Mouse (Mus musculus): ENCODE measurements around the gene Sprr2a2. TPM values are rescaled to one million over a fixed set of nuclear protein-coding genes. Genes with fewer than 3 reads are reported as not detected.
"Not testable (repeated sequence)": the region's sequence is repeated elsewhere in the genome, so short reads cannot be mapped to it uniquely, and the experiment has no call there.

Sprr2a2 gene
- polyA plus RNA-seq, 1 experiment: 1.7 TPM

DNA sequence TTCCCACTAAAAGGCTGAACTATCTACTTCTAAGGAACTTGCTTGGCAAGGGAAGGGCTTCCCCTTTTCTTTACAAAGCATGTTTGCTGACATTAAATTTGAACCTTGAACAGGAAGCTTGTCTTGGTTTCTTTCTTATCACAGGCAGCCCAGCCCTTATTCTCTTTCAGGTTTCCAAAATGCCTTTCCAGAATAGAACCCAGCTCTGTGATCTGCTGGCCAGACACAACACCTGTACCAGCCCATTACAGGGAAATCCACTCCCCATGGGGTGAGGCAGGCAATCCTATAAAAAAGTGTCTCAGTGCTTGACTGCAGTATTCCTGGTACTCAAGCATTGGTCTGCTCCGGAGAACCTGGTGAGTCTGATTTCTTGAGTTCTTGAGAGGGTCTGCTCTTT, 69.4 kb downstream of the Sprr2a2 start, which contains the start of gene Sprr2a3:
TSS of gene Sprr2a3 (plus strand) at position 317 of the 400 bp plus-strand sequence.
- 93% methylated on average over 1 of the region's 1 CpGs for WGBS
- H3K27ac ChIP-seq (ENCODE audit: insufficient read depth, low read length); H3K4me1 ChIP-seq (ENCODE audit: control insufficient read depth, insufficient read depth, low read length); H3K4me3 ChIP-seq (replicated peaks; ENCODE audit: insufficient read depth, low read depth, low read length); DNase-seq; H3K27me3 ChIP-seq (ENCODE audit: control insufficient read depth, insufficient read depth, low read length): not testable (repeated sequence)

DNA sequence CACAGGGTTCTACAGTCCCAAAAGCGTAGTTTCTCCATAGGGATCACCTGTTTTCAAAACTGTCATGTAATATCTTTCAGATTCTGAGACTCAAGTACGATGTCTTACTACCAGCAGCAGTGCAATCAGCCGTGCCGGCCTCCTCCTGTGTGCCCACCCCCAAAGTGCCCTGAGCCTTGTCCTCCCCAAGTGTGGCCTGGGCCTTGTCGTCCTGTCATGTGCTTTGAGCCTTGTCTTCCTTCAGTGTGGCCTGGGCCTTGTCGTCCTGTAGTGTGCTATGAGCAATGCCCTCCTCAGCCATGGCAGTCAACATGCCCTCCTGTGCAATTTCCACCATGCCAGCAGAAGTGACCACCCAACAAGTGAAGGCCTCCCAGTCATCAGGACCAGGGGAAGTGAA, 72.8 kb downstream of the Sprr2a2 start:
- not testable (repeated sequence) for DNase-seq; H3K4me3 ChIP-seq (replicated peaks; ENCODE audit: insufficient read depth, low read depth, low read length); H3K4me1 ChIP-seq (ENCODE audit: control insufficient read depth, insufficient read depth, low read length); H3K27ac ChIP-seq (ENCODE audit: insufficient read depth, low read length); H3K27me3 ChIP-seq (ENCODE audit: control insufficient read depth, insufficient read depth, low read length)
- WGBS: 61% methylated on average over 6 of the region's 6 CpGs

Other genes starting within 250 kb of the Sprr2a2 start
- gene Pglyrp3, start 201.3 kb upstream of the Sprr2a2 start, polyA plus RNA-seq (2012; rRNA removed): not detected in 2 replicates
- gene Lor, start 132.8 kb upstream of the Sprr2a2 start, polyA plus RNA-seq (2012; rRNA removed): 2.3 and 2.9 TPM in 2 replicates
- gene Prr9, start 92.0 kb upstream of the Sprr2a2 start, polyA plus RNA-seq (2012; rRNA removed): not detected in 2 replicates
- not detected in 2 replicates for gene Lelp1, start 73.2 kb upstream of the Sprr2a2 start, polyA plus RNA-seq (2012; rRNA removed)
- gene Sprr2a1, start 121 bp upstream of the Sprr2a2 start, polyA plus RNA-seq (2012; rRNA removed): not detected in 2 replicates
- gene Sprr2a3, start 69.5 kb downstream of the Sprr2a2 start, polyA plus RNA-seq (2012; rRNA removed): not detected in 2 replicates
- gene Sprr2b, start 100.7 kb downstream of the Sprr2a2 start, polyA plus RNA-seq (2012; rRNA removed): 0.14 TPM in 1 of 2 replicates, not detected in the other
- not detected in 2 replicates for gene Sprr2d, start 123.2 kb downstream of the Sprr2a2 start, polyA plus RNA-seq (2012; rRNA removed)
- not detected in 2 replicates for gene Sprr2e, start 136.2 kb downstream of the Sprr2a2 start, polyA plus RNA-seq (2012; rRNA removed)
- not detected in 2 replicates for gene Sprr2f, start 149.3 kb downstream of the Sprr2a2 start, polyA plus RNA-seq (2012; rRNA removed)
- not detected in 2 replicates for gene Sprr2h, start 169.8 kb downstream of the Sprr2a2 start, polyA plus RNA-seq (2012; rRNA removed)
- not detected in 2 replicates for gene Sprr2i, start 192.1 kb downstream of the Sprr2a2 start, polyA plus RNA-seq (2012; rRNA removed)
- gene Sprr2j-ps, start 202.2 kb downstream of the Sprr2a2 start, polyA plus RNA-seq (2012; rRNA removed): not detected in 2 replicates
- 9.8 and 9.9 TPM in 2 replicates for gene Gm9774, start 213.5 kb downstream of the Sprr2a2 start, polyA plus RNA-seq (2012; rRNA removed)
- not detected in 2 replicates for gene Sprr2k, start 216.7 kb downstream of the Sprr2a2 start, polyA plus RNA-seq (2012; rRNA removed)
- gene Sprr1b, start 222.9 kb downstream of the Sprr2a2 start, polyA plus RNA-seq (2012; rRNA removed): not detected in 2 replicates
- not detected in 2 replicates for gene Sprr3, start 242.8 kb downstream of the Sprr2a2 start, polyA plus RNA-seq (2012; rRNA removed)

Measured in cerebellum, adult 2 months (tissue).